8 mouse cellular contexts compared by ENCODE assay signal in the genomic region with DNA sequence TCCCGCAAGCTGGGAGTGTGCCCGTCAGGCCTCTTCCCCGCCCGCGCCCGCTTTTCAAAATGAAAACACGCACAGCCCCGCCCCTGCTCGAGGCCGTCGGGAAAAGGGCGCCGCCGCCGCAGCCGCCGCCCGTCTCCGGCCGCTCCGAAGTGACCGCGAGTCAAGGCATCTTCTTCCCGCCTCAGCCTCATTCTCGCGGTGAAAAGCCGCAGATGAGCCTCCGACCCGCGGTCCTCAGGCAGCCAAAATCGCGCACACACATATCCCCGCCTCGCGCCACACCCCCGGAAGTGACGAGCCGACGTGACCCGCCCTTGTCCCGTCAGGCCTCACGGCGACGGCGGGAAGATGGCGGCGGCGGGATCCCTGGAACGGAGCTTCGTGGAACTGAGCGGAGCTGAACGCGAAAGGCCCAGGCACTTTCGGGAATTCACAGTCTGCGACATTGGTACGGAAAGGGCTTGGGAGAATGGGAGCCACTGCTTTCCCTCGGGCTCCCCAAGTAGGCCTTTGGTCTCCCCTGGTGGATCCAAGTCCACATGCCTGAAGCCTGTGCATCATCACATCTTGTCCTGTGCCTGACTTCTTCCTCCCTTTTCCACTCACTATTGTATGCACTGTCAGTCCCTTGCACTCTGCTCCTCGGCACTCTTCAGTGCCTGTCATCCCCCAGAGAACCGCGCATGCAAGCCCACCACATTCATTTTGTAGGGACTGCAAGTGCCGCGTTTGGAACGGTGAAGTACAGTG. TPM values are rescaled to one million over a fixed set of nuclear protein-coding genes. Genes with fewer than 3 reads are reported as not detected.
DNase-seq lines count a peak whose midpoint lies in the region; ATAC-seq and TF ChIP-seq lines count a peak whose summit lies in the region.

No protein-coding gene starts in this region.

- WGBS in forebrain, embryonic 15.5 days = under 1% methylated on average over 63 of the region's 63 CpGs
- WGBS in lung, adult 2 months = under 1% methylated on average over 63 of the region's 63 CpGs

- in situ Hi-C loops in ES-E14 (cut with MboI; ENCODE audit: low sequenced_read_pairs in 2 of 2, unreplicated experiment in 2 of 2) = loop anchor here (5.0 to 10.0 kb wide), 2 partner anchors 194 to 212 kb away; no protein-coding TSS in a partner anchor

- no peaks in the 10 kb centered on the region for H3K9me3 ChIP-seq in ES-E14 (ENCODE audit: control insufficient read depth, insufficient read depth, low read depth, low read length)
- no peaks in the 10 kb centered on the region for H3K9me3 ChIP-seq in forebrain, embryonic 15.5 days

- intact Hi-C loops in heart, postnatal 25 days (cut with DNase I) = loop anchor here (1.0 to 2.0 kb wide), 2 partner anchors 98 to 205 kb away; a partner anchor contains a TSS

- peak; percentile 98 for ATAC-seq in forebrain, embryonic 15.5 days (replicated peaks)
- ATAC-seq in neutrophil, adult 5-6 weeks (ENCODE audit: extremely low read depth, insufficient number of reproducible peaks, low FRiP score, poor library complexity, severe bottlenecking) = peak; percentile 95

- peak overlapping the region; percentile 89 for H3K4me2 ChIP-seq in forebrain, embryonic 15.5 days (replicated peaks)

- H3K36me3 ChIP-seq in ES-E14 (ENCODE audit: control insufficient read depth, insufficient read depth, low read length, poor library complexity, severe bottlenecking) = peaks cover 8% of the 10 kb centered on the region
- H3K36me3 ChIP-seq in forebrain, embryonic 15.5 days = peaks cover 16% of the 10 kb centered on the region

- H3K9ac ChIP-seq in ES-E14 (ENCODE audit: insufficient read depth, low read depth, low read length, poor library complexity, severe bottlenecking) = peak overlapping the region; percentile 95
- H3K9ac ChIP-seq in forebrain, embryonic 15.5 days (replicated peaks) = peak overlapping the region; percentile 71

- DNase-seq in ES-E14 (ENCODE audit: low read depth, low spot score) = peak; percentile 93
- peak; percentile 85 for DNase-seq in cerebellum, adult 11-12 months
- peak; percentile 84 for DNase-seq in heart, postnatal 25 days (ENCODE audit: low spot score)
- peak; percentile 88 to 92 for DNase-seq in layer of hippocampus, adult 18-20 months (ENCODE audit: low spot score in 2 of 2)
- peak; percentile 97 for DNase-seq in lung, adult 2 months
- DNase-seq in thymus, adult 18-20 months = peak; percentile 79 to 83

- 0 out of 4 replicates have a peak, but pooled peaks cover 0 to 2% of the 10 kb centered on the region in 2 experiments for H3K4me1 ChIP-seq in ES-E14 (ENCODE audit: control insufficient read depth in 2 of 2, insufficient read depth in 2 of 2, low read length in 2 of 2, poor library complexity in 1 of 2)
- H3K4me1 ChIP-seq in forebrain, embryonic 15.5 days = peaks cover 27% of the 10 kb centered on the region
- peaks cover 5% of the 10 kb centered on the region for H3K4me1 ChIP-seq in lung, adult 2 months (ENCODE audit: control insufficient read depth, insufficient read depth, low read length)

- no peak for TF ChIP-seq CTCF in lung, adult 2 months (IDR thresholded peaks at IDR 0.05; ENCODE audit: insufficient read depth, low read length)

- H3K27ac ChIP-seq in ES-E14 (ENCODE audit: insufficient read depth, low read depth, low read length, poor library complexity, severe bottlenecking) = peak overlapping the region; percentile 78
- H3K27ac ChIP-seq in forebrain, embryonic 15.5 days (replicated peaks) = peak overlapping the region; percentile 95

- no peaks in the 10 kb centered on the region for H3K27me3 ChIP-seq in forebrain, embryonic 15.5 days

- peak overlapping the region; percentile 98 to 99 for H3K4me3 ChIP-seq in ES-E14 (ENCODE audit: insufficient read depth in 1 of 2, low read depth in 1 of 2, low read length in 2 of 2, poor library complexity in 1 of 2, severe bottlenecking in 1 of 2)
- peak overlapping the region; percentile 64 for H3K4me3 ChIP-seq in forebrain, embryonic 15.5 days
- H3K4me3 ChIP-seq in lung, adult 2 months (replicated peaks; ENCODE audit: extremely low read depth, low read depth, low read length) = peak overlapping the region; percentile 93

- TF ChIP-seq POLR2A in lung, adult 2 months (IDR thresholded peaks at IDR 0.05; ENCODE audit: borderline replicate concordance, extremely low read depth, low read depth, low read length) = peak; percentile 80; the same call in 1 of the 2 replicates

TF ChIP-seq in ES-E14, 5 proteins besides CTCF, POLR2A, EP300 and RAD21:
- TF ChIP-seq ZC3H11A (IDR thresholded peaks at IDR 0.05; ENCODE audit: borderline replicate concordance, low read depth, low read length) = no peak
- peak; percentile 83; the same call in 1 of the 2 replicates for TF ChIP-seq CHD2 (IDR thresholded peaks at IDR 0.05; ENCODE audit: low read depth, low read length)
- no peak for TF ChIP-seq MAFK (IDR thresholded peaks at IDR 0.05; ENCODE audit: insufficient read depth, low read depth, low read length)
- TF ChIP-seq ZNF384 (IDR thresholded peaks at IDR 0.05; ENCODE audit: low read depth, low read length) = no peak
- peak; percentile 54; the same call in 1 of the 2 replicates for TF ChIP-seq HCFC1 (IDR thresholded peaks at IDR 0.05; ENCODE audit: borderline replicate concordance, insufficient read depth, low read length)
TF ChIP-seq in ES-E14: peak in this region for 2.

RNA-seq across cellular contexts. Expression of a gene that starts 2.2 kb away (rescaled TPM):
- total RNA-seq in ES-E14 (2012; rRNA removed) = 72.6 and 81.9 TPM in 2 replicates
- 27.8 and 31.1 TPM in 2 replicates for polyA plus RNA-seq in forebrain, embryonic 15.5 days (2015; fragmentation: Nextera tagmentation; extraction: Ambion mirVana)
- total RNA-seq in heart, postnatal 25 days (2021) = 10 to 100 TPM in 1 of 2 experiments, 1 to 10 TPM in 1; 9.8 to 12.5 TPM
- 10 to 100 TPM; 11.5 to 17.4 TPM for total RNA-seq in layer of hippocampus, adult 18-20 months (2021)
- 4.6 and 7.7 TPM in 2 replicates for polyA plus RNA-seq in lung, adult 2 months (2012; rRNA removed)
- 31.3 and 49.2 TPM in 2 replicates for total RNA-seq in neutrophil, adult 5-6 weeks (2017)

Comparison
In these comparisons a context has a peak if more than half of its experiments do, and no peak if none do; other contexts are left out.
1. Peak in every context shown above with its lines: DNase-seq, ATAC-seq, H3K4me3 ChIP-seq and H3K27ac ChIP-seq.